Mouse (Mus musculus): ENCODE data around the gene Dctn1.

The Dctn1 gene

DNA sequence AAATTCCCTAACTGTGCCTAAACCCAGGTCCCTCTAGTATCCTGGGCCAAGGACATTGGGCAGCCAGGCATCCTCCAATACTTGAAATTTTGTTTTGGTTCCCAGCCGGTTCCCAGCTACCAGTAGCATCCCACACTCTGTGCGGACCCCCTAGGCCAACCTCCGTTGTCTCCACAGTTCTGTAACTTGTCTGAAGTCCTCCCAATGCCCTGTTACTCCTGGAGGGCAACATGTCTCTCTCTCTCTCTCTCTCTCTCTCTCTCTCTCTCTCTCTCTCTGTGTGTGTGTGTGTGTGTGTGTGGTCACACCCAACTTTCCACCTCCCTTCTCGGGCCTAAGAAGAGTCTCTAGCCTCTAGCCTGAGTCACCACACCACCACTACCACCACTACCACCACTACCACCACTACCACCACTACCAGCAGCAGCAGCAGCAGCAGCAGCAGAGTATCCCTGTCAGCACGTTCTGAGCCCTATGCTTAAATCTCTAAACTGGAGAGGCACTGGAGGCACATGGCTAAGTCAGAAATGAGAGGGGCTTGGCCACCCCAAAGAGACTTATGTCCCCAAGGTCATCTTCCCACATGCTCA lies 29.3 kb upstream of the Dctn1 start:
- no peak for DNase-seq (ENCODE audit: low spot score)

DNA sequence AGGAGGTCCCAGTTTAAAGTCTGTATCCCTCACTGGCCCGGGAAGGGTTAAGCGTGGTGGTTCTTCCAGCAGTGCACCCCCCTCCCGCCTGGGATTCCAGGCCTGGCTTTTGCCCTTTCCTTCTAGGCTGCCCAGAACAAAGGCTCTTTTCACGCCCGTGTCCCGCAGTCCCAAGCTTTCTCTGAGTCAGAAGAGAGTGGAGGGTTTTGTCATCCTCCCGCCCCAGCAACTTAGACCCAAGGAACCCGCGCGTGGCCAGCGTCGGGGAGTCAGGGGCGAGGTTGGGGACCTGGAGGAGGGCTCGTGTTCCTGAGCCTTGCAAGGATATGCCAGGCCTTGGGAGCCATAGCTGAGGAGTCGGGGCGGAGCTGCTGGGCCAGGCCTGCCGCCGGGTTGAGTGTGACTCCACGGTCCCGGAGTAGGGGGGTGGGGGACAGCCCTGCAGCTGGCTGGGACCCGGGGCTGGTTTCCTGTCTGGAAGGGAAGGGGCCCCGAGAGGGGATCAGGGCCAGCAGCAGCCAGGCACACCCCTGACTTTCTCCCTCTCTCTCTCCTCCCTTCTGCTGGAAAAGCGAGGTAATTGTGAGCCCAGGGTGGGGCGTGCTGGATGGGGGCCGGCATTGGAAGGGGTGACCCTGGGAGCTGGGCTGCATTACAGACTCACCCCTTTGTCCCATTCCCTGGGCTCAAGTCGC lies 28.7 kb upstream of the Dctn1 start:
- no peak for DNase-seq (ENCODE audit: low spot score)

DNA sequence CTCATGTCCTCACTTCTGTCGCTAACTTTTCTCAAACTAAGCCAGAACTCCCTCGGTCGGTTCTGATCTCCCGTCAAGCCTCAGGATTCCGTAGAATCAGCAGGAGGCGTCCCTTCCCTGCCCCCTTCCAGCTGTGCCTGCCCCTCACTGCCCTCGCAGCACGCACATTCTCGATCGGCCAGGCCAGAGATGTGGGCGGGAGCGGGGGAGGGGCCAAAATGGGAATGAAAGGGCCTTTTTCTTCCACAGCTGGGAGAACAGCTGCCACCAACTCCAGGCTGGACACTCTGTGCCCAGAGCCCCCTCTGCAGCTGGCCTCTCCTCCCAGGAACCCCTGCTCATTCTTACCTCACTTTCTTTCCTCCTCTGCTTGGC lies 28.2 kb upstream of the Dctn1 start:
- no peak for DNase-seq (ENCODE audit: low spot score)

DNA sequence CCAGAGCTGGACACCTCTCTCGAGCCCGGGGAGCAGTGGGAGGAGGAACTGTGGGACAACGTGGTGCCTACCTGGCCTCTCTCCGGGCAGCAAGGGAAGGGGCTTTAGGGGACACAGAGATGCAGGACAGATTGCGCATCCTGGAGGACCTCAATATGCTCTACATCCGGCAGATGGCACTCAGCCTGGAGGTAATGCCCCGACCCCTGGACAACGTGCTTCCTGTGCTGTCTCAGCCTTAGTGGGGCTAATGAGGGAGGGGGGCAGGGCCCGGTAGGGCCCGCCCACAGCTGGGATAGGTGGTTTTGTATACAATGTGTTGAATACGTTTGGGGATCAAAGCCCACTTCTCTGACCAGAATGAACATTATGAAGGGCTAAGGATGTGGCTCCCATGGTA lies 27.7 kb upstream of the Dctn1 start:
- no peak for DNase-seq (ENCODE audit: low spot score)

DNA sequence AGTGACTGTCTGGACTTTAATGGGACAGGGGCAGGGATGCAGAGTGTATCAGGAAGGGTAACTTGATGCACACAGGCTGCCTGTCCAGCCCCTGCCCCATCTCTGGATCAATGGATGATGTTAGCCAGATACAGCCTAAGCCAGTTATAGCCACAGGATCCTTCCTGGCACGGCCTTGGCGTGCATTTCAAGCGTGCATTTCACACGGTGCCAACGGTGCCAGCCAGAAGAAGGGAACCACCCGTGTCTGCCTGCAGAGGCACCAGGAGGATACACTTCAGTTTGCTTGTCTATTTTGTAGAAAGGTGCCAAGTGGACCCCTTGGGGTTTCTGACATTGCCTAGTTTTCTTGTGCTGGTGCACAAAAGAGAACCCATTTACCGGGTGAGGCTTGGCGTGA lies 25.7 kb upstream of the Dctn1 start:
- DNase-seq (ENCODE audit: low spot score), result no peak

DNA sequence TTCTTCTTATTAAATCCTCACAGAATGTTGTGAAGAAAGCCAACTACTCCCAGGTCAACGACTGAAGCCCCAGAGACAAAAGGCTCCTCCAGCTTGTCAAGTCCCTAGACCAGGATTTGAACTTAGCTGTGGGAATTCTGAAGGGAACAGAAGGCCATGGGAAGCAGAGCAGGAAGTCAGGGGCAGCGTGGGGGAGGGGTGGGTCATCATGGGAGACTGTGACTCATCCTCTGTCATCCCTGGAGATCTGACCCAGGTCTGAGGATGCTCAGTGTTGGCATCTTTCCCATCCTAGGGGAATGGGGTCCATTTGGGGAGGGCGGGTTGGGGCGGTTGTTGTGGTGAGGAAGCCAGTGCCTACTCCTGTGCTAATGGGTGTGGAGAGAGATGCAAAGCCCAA lies 24.1 kb upstream of the Dctn1 start:
- DNase-seq (ENCODE audit: low spot score), result no peak

DNA sequence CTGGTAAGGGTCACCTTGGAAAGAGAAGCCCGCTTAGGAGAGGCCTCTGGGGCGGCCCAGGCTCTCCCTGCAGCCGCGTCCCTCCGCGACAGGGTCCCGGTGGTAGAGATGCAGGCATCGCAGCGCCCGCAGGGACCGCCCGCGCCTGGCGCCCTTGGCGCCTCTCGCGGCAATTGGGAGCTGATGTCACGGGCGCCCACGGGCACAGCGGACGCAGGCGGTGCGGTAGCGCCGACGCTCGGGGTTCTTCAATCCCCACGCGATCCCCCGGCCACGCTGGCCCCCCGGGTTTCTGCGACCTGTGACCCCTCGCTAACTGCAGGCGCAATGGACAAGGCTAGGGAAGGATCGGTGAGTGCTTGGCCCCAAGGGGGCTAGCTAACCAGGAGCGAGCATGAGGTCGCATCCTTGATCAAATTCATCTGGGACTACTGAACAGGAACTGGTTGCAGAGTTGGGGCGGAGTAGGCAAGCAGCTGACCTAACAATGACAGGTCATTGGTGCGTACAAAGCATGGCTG lies 23.4 kb upstream of the Dctn1 start:
- no peak for DNase-seq (ENCODE audit: low spot score)

DNA sequence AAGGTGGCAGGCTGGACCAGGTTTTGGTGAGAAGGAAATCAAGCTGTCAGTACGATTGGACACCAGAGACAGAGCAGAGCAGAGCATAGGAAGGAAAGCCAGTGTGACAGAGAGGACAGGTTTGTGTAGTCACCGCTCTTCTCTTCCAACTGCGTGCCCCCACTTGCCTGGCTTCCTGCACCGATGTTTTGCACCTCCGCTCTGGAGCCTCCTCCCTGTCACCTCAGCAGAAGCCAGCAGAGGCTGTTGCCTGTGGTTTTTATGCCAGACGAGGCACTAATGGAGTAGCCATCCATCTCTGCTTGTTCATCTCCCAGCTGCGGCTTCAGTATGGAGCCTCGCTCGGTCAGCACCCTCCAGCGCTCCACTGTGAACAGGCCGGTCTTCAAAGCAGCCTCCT lies 22.8 kb upstream of the Dctn1 start:
- DNase-seq (ENCODE audit: low spot score), result no peak

DNA sequence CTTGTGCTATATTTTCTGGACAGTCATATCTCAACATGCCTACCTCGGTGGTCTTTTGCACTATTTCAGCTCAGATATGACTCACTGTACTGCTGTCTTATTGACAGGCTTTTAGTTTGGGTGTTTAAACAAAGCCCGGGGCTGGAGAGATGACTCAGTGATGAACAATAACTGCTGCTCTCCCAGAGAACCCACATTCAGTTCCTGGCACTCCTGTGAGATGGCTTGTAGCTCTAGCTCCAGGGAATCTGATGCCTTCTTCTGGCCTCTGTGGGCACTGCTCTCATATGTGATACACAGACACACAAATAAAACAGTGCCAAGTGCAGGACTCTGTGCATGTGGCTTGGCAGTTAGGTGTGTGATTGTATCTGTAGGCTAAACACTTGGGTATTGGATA lies 20.5 kb upstream of the Dctn1 start:
- no peak for DNase-seq (ENCODE audit: low spot score)

DNA sequence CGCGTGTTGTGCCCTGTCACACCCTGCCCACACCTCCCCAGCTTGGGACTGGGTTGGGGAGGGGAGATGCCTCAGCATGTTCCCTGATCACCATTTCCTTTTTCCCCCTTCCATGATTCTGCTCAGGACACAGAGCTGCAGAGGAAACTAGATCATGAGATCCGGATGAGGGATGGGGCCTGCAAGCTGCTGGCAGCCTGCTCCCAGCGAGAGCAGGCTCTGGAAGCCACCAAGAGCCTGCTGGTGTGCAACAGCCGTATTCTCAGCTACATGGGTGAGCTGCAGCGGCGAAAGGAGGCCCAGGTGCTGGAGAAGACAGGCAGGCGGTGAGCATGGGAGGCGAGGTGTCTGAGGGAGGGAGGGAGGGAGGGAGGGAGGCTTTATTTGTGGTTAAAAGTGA lies 19.9 kb upstream of the Dctn1 start:
- DNase-seq (ENCODE audit: low spot score), result no peak

DNA sequence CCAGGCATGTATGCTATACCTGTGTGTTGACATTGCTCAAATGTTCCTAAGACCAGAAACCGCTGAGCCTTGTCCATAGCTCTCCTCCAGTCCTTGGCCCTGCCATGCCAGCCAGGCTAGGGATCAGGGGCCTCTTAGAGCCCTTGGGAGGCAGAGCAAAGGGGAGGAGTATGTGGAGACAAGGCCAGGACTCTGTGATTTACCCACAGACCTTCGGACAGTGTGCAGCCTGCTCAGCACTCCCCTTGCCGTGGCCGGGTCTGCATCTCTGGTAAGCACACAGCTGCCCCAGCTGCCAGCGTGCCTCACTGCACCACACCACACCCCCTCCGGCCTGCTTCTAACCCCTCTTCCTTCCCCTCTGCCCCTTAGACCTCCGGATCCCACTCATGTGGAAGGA lies 18.4 kb upstream of the Dctn1 start:
- DNase-seq (ENCODE audit: low spot score), result no peak

DNA sequence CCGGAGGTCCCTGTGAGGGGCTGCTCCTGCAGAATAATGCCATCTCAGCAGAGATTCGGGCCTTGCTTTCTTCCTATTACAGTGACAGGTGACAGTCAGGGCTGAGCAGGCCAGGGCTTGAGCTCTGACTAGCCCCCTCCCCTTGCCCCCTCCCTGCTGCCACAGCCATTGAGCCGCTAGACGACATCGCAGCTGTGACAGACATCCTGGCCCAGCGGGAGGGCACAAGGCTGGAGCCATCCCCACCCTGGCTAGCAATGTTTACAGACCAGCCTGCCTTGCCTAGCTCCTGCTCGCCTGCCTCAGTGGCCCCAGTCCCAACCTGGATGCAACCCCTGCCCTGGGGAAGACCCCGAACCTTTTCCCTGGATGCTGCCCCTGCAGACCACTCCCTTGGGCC lies 14.0 kb upstream of the Dctn1 start:
- no peak for DNase-seq (ENCODE audit: low spot score)

DNA sequence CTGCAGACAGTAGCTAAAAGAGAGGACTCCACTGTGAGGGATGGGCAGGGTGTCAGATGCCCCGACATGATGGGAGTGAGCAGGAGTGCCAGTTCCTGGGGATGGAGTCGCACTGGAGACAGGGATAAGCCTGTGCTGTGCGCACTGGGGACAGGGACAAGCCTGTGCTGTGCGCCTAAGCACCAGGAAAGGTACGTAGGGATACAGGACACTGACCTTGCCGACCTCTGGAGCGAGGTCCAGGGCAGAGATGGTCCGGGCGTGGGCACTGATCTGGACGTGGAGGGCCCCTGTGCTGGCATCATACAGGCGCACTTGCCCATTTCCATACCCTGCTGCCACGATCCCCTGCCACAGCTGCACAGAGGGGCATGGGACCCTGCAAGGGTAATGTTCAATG lies 12.7 kb upstream of the Dctn1 start:
- DNase-seq (ENCODE audit: low spot score), result no peak

DNA sequence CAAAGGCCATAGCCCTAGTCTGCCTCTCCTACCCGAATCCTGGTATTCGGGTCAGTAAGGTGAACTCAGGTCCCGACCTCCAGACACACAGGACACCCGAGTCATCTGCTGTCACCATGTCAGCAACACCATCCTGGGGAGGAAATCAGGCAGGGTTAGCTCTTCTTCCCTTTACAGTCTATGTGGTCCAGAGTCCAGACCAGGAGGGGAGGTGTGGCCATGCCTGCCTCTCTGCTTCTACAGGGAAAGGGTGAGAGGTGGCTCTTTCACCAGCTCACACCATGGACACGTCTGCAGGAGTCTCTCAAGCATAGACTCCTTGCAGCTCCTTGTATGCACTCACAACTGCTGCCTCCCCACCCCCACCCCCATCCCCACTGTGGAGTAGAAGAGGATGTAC lies 12.2 kb upstream of the Dctn1 start:
- DNase-seq (ENCODE audit: low spot score), result no peak

DNA sequence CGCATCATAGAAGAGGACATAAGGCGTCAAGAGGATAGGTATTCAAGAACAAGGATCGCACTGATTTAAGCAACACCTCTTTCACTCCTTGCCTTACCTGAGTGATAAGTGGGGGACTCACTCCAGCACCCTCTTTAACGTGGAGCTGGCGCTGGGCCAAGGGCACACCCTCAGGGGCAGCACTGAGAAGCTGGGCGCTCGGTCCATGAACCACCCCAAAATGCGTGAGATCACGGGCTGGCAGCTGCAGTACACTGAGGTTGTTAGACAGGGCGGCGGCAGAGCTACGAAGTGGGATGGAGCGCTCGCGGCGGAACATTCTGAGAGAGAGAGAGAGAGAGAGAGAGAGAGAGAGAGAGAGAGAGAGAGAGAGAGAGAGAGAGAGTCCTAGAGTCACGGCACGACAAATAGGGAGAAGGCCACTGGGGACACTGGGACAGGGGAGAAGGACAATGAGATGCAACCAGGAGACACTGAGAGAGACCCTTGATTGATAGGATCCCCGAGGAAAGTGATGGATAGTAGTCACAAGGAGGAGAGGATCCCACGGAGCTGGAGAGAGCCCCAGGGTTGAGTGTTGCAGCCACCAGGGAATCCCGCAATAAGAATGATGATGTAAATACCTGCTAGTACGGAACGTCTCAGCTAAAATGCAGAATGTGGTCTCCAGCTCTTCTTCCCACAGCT lies 10.0 kb upstream of the Dctn1 start:
- no peak for DNase-seq (ENCODE audit: low spot score)

DNA sequence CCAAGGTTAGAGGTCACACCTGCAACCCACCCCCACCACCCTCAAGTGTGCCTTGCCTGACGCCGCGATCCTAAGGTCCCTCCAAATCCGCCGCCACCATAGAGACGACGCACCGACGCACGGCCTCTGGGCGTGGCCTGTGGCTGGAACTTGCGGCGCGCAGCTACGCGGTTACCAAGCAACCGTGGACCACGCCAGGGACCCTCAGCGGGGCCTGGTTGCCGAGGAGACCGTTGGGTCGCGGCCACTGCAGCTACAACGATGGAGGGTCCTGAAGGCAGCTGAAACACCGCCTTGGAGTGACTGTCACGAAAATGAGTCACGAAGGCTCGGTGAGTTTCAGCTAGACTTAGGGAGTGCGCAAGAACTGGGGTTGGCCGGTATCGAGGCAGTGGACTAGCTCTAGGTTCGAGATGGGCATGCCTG lies 9.4 kb upstream of the Dctn1 start, which contains the start of the genes Wdr54 and 1700003E16Rik:
Gene Wdr54 (minus strand): TSS at position 139 of the 426 bp plus-strand sequence.
Gene 1700003E16Rik (plus strand): TSS at position 146 of the 426 bp plus-strand sequence.
- peak; percentile 36 for DNase-seq (ENCODE audit: low spot score)

DNA sequence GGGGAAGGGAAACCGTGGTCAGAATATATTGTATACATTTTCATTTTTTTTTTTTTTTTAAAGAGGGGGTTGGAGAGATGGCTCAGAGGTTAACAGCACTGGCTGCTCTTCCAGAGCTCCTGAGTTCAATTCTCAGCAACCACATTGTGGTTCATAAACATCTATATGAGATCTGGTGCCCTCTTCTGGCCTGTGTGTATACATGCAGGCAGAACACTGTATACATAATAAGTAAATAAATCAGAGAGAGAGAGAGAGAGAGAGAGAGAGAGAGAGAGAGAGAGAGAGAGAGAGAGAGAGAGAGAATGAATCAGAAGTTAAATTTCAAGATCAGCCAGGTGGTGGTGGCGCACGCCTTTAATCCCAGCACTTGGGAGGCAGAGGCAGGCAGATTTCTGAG lies 6.3 kb upstream of the Dctn1 start:
- peak; percentile 60 for DNase-seq (ENCODE audit: low spot score)

DNA sequence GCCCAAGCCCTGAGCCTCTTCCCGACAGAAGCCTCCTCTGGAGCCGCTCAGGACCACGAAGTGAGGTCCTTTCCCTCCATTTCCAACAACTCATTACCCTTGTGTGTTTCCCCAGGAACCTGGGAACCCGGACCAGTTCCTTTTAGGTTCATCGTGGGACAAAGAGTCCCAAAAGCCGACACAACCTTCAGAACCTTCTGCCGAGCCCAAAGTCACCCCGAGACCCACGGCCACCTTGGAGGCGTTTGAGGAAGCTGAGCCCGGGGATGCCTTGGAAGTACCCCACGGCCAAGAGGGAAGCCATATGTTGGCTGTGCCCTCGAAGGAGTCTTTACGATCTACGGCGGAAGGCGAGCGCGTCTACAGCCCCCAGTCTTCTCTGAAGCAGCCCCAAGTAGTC lies 4.3 kb upstream of the Dctn1 start:
- DNase-seq (ENCODE audit: low spot score), result no peak

DNA sequence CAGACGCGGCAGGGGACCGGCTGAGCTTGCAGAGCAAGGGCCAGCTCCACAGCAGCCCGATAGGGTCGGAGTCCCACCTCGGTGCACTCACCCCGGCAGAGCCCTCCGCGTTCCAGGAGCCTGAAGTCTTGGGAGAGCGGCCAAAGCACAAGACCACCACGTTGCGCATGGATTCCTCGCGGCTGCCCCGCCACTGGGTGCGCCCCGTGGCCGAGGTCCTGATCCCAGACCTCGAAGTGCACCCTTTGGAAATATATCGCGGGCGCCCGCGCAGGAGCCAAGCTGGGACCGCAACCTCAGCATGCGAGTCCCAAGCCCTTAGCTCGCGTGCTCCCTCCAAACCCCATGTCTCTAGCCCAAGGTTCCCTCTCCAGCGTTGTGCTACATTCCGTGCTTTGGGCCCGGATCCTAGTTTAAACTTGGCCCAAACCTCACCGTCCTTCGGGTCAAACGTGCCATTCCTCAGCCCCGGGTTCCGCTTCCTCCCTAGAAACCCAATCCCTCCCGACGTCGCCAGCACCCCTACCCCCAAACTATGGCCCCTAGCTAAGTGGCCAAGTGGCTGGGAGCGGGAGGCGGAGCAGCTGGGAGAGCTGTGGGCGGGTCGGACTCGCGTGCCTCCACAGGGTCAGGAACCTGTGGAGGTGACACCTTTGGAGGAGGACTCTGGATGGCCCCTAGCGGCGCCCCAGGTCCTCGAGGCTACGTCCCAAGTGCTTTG lies 3.6 kb upstream of the Dctn1 start:
- DNase-seq (ENCODE audit: low spot score), result no peak

DNA sequence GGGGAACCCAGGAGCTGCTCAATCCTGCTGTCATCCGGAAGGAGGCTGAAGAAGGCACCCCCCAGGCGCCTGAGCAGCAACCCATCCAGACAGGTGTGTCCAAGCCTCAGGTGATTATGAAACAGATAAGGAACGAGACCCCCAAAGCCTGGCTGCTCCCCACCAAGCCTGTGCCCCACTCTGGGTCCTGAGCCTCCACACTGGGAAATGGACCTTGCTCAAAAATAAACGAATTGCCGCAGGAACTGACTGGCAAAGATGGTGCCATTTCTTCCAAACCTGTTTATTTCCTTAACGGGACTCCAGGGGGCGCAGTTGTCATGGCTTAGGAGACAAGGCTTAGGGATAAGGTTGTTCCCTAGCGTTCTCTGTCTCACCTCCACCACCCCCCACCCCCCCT lies 3.0 kb upstream of the Dctn1 start:
- peak; percentile 71 for DNase-seq (ENCODE audit: low spot score)

DNA sequence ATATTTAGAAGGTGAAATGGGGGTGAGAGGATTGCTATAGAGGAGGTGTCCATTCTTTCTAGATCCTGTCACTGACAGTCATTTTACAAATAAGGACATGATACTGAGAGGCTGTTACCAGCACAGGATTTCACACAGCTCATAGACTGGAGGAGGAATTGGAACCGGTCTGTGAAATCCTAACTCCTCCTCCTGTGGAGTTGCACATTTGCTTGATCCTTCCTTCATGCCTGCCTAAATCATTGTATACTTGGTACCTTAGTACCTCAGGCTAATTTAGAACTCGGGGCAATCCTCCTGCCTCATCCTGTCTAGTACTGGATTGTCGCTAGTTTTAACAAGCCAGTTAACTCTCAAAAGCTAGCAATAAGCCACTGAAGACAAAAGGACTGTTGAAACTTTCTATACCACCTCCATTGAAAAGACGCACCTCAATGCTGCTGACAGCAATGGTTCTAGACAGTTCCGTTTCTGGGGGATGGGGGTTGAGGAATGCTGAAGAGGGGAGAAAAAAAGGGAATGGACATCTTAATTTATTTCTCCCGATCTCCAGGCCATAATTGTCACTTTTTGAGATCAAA lies 604 bp upstream of the Dctn1 start:
- no peak for DNase-seq (ENCODE audit: low spot score)

DNA sequence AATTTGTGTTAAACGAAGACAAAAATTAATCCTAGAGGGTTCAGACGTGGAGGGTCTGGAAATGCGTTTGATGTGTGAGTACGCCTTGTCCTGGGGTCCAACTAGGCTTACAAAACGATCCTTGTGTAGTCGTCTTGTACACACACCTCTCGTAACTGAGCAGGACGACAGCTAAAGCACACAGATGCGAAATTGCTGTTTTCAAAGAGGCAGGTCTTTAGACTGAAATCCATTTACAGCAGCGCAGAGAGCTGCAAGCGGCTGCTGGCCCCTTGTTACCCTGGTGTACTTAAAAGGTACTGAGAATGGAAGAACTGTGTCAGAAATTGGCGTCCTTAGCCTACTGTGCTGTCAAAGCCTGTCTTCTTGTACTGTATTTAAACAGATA lies 517 bp downstream of the Dctn1 start:
- peak; percentile 40 for DNase-seq (ENCODE audit: low spot score)

All from c-Kit-positive CD71-positive TER-119-positive erythroid progenitor cells, embryonic 14.5 days (primary cell).